Mouse (Mus musculus): Measurements from ENCODE around the gene Lypd4.

GRCm38 (mm10) chr7:24907211-24907748 lies 37.5 kb upstream of the Lypd4 start:
- TF ChIP-seq CTCF (IDR thresholded peaks at IDR 0.05; ENCODE audit: borderline replicate concordance, control insufficient read depth, extremely low read depth, insufficient read depth, low read length, poor library complexity) (0 out of 2 replicates have a peak, but pooled peaks have one; percentile 41), POLR2A (IDR thresholded peaks at IDR 0.05; ENCODE audit: control insufficient read depth, extremely low read depth, insufficient read depth, low read length, poor library complexity) (0 out of 2 replicates have a peak, but pooled peaks have one; percentile 39)

Measured in thymus, adult 2 months (tissue).